Mouse (Mus musculus) natural killer cell, adult 2 months (primary cell): Measurements from ENCODE around the gene Arhgap45.

ENCODE experiments used
- DNase-seq, 2 experiments: peaks; one replicate each; pipeline ENCODE4 v3.0.0; 2022; ENCODE audit warnings: low spot score in 2 of 2

Gene Arhgap45

GRCm38 (mm10) chr10:80055364-80055763, 38.9 kb downstream of the Arhgap45 start:
- DNase-seq, result no peak

DNA sequence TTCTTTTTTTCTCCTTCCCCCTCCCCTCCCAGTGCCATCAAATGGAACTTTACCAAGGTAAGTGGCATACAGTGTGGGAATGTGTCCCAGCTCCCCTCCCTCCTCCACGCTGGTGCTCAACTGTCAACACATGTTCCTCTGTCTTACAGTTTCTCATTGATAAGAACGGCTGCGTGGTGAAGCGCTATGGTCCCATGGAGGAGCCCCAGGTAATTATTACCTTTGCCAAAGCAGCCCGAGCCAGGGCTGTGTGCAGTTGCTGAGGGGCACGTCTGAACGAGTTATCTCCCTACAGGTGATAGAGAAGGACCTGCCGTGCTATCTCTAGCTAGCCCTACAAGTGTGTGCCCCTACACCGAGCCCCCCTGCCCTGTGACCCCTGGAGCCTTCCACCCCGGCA, 39.4 kb downstream of the Arhgap45 start:
- no peak for DNase-seq

- no peak for DNase-seq
These were observed 40.1 kb downstream of the Arhgap45 start for GRCm38 (mm10) chr10:80056506-80056905.

DNA sequence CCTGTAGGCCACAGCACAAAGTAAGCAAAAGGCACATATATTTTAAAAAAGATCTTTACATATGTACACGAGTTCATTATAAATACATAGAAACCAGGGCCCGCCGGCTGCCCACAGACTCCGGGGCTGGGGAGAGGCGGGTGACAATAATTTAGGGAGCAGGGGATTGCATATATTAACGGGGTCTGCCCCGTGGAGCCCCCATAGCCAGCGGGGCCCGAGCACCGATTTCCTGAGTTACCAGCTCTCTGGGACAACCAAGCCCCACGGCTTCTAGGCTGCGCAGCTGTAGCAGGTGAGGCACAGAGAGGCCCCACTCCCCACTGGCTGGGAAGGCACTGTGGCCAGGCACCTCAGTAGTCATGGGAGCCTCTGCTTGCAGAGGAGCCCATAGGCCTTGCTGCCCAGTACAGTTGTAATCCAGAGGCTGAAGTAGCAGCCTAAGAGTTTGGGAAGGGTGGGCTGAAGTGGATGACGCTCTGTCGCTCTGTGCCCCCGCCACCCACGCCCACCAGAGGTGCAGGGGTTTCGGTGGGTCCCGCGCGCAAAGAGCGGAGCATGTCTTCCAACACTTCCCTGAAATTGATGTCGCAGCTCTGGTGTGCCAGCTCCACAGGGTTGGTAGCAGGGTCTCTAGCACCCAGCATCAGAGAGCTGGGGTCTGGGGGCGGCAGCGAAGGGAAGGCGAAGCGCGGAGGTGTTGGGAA, 40.7 kb downstream of the Arhgap45 start:
- no peak for DNase-seq

- no peak for DNase-seq
These were observed 41.4 kb downstream of the Arhgap45 start for GRCm38 (mm10) chr10:80057683-80058326.

DNA sequence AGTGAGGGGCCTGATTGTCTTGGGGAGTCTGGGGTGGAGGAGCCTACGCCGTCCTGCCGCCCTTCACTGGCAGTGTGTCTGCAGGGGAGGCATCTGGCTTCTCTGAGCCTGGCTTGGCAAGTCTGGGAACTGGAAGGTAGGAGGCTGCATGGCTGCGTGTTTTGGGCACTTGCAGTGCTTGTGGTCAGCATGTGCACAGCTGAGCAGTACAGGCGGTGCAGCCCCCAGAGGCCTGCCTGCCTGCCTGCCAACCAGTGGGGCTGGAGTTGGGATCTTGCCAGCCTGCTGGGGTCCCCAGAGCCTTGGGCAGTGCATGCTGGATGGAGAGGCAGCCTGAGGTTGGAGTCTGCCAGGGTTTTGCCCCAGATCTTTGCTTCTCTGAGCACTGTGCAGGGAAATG, 46.7 kb downstream of the Arhgap45 start:
- no peak for DNase-seq

- DNase-seq, result no peak
These were observed 47.6 kb downstream of the Arhgap45 start for GRCm38 (mm10) chr10:80063877-80064650.

DNA sequence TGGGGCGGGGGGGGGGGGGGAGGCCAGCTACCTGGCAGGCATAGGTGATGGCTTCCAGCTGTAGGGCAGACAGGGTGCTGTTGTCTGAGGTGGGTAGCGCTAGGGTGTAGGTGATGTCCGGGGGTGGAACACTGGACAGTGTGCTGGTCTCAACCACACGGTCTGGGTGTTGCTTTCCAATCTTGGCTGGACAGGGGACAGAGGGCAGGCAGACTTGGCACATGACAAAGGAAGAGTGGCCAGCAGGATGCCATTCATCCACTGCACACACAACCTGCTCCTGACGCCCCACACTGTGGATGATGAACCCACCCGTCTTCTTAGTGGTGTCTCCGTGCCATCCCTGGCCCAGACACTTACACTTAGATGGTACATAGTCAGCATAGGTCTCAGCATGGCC, 52.8 kb downstream of the Arhgap45 start:
- DNase-seq, result no peak

DNA sequence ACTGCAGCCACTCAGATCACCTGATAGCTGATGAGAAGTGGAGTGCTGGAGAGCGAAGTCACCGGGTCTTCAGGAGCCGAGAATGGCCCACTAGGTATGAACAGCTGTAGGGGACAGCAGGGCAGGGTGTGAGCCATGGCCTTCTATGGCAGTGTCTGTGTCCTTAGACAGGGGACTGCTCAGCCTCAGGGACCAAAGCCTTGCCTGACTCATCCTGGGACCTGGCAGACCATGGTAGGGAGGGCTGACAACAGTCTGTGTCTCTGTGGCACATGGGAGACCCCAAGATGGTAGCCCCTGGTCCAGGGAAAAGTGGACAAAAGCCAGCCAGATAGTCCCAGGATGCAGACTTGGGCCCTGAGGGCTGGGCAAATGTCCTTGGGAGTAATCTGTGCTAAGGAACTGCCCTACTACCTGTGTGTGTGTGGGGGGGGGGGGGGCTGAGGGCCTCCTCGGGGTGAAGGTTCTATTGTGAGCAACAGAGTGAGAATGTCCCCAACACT, 53.5 kb downstream of the Arhgap45 start:
- DNase-seq, result no peak

- no peak for DNase-seq
These were observed 54.5 kb downstream of the Arhgap45 start for GRCm38 (mm10) chr10:80070837-80071515.

GRCm38 (mm10) chr10:80071516-80071900, 55.1 kb downstream of the Arhgap45 start:
- DNase-seq, result no peak

DNA sequence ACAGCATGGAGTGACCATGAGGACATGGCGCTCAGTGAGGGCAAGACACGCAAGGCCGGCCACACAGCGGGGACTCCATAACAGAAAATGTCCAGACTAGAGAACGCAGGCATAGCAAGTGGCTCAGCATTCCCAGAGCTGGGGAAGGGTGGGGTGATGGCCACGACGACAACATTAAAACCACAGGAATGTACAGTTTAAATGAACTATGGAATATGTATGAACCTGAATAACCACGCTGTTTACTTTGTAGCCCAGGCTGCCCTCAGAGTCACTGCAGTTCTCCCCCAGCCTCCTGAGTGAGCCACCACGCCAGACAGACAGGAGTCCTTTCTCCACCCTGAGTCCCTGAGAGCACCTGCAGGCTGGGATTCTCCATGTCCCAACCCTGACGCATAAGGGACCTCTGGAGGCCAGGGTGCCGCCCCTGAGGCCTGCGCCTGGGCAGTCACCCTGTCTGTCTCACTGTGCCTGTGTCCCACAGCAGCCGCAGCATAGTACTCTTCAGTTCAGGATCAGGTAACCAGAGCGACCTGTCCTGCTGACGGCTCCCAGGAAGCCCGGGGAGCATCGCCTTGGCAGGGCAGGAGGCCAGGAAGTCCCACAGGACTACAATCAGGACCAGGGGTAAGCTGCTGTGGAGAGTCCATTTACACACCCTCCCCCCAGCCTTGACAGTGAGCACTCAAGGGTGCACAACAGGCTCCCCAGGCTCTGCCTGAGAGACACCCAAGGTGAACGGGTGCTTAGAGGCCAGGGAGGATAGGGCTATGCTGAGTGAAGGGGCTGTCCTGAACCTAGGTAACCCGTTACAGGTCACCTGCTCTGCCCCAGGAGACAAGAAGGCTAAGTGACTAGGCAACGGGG, 56.4 kb downstream of the Arhgap45 start:
- no peak for DNase-seq

GRCm38 (mm10) chr10:80074813-80075601, 58.6 kb downstream of the Arhgap45 start:
- DNase-seq, result peak; percentile 85 to 91

- DNase-seq, result no peak
These were observed 59.5 kb downstream of the Arhgap45 start for GRCm38 (mm10) chr10:80075924-80076323.

GRCm38 (mm10) chr10:80076386-80076785, 59.9 kb downstream of the Arhgap45 start:
- DNase-seq, result no peak

DNA sequence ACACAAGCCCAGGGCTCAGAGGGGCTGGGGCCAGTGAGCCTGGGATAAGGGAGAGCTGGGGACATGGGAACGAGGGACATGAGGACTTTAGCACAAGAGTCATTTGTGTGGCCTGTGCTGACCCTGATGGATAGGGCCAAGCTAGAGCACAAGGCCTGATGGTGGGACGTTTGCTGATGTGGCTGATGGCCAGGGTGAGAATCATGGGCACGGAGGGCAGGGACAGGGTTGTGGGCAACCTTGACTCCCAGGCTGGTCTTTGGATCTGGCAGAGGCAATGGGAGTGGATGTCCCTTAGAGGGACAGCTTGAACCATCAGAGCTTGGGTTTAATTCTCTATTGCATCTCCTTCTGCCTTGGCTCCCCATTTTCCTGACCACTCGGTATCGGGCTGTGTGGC, 60.9 kb downstream of the Arhgap45 start:
- DNase-seq, result no peak

DNA sequence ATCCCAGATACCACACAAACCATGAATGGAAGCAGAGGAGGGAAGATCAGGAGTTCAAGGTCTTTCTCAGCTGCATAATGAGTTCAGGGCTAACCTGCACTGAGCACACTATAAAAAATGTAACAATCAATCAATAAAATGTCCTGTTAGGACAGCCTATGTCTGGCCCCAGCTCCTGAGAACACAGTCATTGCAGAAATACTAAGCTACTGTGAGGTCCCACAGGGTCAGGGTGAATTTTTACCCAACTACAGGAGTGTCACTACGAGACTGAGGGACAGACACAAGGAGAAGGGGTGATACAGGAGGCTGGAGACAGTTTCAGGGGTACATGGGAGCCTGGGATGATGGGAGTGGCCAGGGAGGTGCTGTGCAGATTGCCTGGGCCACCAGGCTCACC, 61.9 kb downstream of the Arhgap45 start:
- no peak for DNase-seq

GRCm38 (mm10) chr10:80080396-80081070, 64.1 kb downstream of the Arhgap45 start:
- no peak for DNase-seq
